Mouse (Mus musculus): ENCODE measurements around the gene Plekha7.

Gene Plekha7

GRCm38 (mm10) chr7:116248536-116248935, 59.6 kb downstream of the Plekha7 start:
- DNase-seq (ENCODE audit: low spot score): no peak

GRCm38 (mm10) chr7:116247377-116247729, 60.8 kb downstream of the Plekha7 start:
- no peak for DNase-seq (ENCODE audit: low spot score)

DNA sequence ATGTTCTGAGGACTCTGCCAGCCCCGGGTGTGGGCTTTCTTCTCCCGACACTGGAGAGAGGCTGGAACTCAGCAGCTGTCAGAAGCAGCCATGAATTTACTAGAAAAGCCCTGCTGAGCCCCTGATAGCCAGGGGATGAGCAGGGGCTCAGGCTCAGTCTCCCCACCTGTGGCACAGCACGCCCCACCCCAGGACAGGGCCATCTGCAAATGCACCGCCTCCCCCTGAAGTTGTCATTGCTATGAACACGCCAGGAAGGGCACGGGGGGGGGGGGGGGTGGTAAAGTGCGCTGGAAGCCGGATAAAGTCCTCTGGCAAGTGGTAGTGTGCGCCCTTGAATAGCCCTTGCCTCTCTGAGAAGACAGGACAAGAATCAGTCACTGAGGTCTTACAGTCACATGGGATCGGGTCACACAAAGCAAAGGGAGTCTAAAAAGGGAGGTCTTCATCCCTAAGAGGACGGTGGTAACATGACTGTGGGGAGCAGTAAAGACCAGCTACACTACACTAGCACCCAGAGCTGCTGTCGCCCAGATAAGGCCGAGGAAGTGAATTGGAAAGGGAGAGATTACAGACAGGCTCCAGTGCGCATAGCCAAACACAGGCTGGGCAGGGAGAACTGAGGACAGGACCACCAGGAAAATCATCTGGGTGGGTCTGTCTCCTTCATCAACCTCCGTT, 61.3 kb downstream of the Plekha7 start:
- DNase-seq (ENCODE audit: low spot score): no peak

GRCm38 (mm10) chr7:116245815-116246695, 62.1 kb downstream of the Plekha7 start:
- DNase-seq (ENCODE audit: low spot score): no peak

DNA sequence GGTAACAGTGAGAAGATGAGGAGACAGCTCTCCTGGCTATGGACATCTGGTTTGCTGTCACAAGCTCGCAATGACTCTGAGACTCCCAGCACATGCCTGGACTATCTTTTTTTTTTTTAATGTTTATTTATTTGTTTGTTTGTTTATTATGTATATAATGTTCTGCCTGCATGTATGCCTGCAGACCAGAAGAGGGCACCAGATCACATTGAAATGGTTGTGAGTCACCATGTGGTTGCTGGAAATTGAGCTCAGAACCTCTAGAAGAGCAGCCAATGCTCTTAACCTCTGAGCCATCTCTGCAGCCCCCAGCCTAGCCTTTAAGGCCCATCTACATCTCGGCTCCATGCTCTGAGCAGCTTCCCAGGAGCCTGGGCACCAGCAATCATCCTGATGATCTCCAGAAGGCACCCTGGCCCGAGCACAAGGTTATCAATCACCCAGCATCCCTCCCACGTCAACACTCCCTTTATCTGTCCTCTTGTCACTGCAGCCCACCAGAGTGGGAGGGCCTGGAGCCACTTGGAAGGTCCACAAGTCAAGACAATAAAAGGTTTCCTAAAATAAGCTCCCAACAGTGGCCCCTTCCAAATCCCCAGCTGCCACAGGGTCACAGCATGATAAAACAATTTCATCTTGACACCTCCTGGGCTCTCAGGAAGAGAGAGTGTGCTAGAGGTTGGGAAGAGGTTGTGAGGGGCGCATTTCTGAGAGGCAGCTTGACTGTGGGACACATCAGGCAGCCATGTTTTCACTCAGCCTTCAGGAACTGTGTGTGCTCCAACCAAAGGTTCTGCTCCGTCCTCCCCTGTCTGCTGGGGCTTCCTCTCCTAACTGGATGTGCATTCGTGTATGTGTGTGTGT, 63.6 kb downstream of the Plekha7 start:
- DNase-seq (ENCODE audit: low spot score): no peak

DNA sequence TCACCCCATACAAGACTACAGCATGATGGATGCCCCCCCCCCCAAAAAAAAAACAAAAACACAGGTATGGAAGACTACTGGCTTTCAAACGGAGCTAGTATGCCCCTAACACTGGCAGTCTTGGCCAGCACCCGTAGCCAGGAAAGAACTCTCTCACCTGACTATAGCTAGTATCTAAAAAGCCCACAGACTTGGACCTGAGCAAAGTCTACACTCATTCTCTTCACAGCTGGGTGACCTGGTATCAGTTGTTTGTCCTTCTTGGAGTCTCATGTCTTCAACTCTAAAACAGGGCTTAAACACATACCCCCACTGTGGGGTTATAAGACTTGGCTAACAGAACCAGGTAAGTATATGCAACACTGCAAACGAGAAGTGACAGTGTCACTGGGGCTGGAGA, 65.4 kb downstream of the Plekha7 start:
- DNase-seq (ENCODE audit: low spot score): no peak

GRCm38 (mm10) chr7:116241601-116242000, 66.6 kb downstream of the Plekha7 start:
- DNase-seq (ENCODE audit: low spot score): no peak

DNA sequence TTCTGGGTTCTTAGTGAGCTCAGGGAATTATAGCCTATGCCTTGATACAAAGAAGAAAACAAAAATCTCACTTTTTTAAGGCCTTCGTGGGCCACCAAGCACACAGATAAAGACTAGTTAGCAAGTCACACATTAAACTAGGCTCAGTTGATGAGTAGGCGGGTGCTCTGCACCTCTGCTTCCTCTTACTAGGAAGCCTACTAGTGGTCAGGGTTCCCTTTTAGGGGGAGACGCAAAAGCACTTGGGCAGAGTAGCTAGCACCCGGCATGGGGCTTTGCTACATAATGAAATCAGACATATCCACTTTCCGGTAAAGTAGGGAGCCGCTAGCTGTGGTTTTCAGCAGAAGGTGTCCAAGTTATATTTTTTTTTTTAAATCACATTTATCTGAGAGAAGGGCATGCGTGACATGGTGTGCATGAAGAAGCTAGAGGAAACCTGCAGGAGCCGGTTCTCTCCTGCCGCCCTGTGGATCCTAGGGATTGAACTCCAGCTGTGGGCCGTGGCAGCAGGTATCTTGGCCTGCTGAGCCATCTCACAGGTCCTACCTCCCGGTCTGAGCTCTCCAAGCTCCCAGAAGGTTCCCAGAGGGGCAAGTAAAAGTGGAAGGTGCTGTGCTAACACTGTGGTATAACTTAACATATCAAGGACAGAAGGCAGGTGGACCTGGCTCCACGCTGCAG, 67.2 kb downstream of the Plekha7 start:
- no peak for DNase-seq (ENCODE audit: low spot score)

GRCm38 (mm10) chr7:116240353-116240752, 67.8 kb downstream of the Plekha7 start:
- DNase-seq (ENCODE audit: low spot score): no peak

DNA sequence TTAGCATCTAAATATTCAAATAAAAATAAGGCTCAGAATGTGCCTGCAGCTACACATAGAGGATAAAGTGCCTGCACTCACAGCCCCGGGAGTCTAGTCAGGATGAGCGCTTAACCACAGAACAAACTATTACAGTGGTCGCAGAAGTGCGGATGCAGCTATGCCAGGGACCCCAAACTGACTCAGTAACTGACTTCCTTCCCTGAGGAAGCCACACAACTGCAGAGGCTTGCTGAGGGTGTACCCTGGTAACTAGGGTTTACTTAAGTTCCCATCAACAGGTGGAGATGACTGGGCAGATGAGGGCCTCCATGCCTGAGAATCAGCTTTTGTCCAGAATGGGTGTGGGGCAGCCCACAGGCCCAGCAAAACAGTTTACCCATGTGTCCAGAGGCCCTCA, 69.9 kb downstream of the Plekha7 start:
- DNase-seq (ENCODE audit: low spot score): no peak

DNA sequence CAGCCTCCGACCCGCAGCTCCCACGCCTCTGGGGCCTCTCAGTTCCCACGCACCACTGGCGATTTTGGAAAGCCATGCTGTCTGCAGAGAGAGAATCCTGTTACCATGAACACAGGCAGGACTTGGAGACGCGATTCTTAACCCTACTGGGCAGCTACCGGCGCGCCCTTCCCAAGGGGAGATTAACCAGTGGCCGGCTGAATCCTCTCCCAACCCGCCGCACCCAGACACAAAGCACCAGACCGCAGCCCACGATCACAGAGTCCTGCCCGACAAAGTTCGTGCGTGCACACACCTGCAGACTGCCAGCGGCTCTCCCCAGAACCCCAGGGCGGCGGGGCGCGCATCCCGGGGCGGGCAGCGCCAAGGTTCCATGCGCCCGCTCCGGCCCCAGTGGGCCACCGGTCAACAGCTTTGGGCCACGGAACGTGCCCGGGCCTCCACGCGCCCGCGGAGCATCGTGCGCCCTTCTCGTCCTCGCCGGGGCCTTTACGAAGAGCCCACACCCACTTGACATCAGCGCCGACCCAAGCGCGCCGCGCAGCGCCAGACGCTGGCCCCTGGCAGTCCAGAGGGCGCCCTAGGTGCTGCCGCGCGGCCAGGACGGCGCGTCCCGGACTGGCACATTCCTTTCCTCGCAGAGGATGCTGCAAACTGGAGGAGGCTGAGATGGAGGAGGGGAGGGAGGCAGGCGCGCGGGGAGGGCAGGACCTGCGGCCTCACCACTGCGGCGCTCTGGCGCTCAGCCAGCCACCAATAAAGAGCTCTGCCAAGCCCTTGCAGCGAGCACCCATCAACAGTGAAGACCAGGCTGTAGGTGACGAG, 70.8 kb downstream of the Plekha7 start:
- peak; percentile 64 for DNase-seq (ENCODE audit: low spot score)

DNA sequence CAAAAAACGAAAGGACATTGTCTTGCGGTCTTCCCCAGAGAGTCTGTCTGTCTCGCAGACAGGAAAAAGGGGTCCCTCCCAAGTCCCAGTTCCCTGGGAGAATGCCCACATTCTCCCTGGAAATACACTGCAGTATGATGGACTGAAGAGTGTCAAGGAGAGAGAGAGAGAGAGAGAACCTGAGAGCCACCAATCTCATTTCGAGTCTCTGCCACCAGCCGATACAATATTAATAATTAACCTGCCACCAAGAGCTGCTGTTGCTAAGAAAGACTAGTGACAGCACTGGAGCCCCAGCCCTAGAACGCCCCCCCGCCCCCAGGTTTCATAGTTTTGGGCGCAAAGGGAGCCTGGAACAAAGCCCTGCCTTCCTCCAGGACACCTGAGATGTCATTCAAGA, 71.6 kb downstream of the Plekha7 start:
- DNase-seq (ENCODE audit: low spot score): no peak

GRCm38 (mm10) chr7:116234287-116234806, 73.8 kb downstream of the Plekha7 start:
- DNase-seq (ENCODE audit: low spot score): no peak

GRCm38 (mm10) chr7:116230811-116231609, 77.2 kb downstream of the Plekha7 start:
- DNase-seq (ENCODE audit: low spot score): no peak

DNA sequence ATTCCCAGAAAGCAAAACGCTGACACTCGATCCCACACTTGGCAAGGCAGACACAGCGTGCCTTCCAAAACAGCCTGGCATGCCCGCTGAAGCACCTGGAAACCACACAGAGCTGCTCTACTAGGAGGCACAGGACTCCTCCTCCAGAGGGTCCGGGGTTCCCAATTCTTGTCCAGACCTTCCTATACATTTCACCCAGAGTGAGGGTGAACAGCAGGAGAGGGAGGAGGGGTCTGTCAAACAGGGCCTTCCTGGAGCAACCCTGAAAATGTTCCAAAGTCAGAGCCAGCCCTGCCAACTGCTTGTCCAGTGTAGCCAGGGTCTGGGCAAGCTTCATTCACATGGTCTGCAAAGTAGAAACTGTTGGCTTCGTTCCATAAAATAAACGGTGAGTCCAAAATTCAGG, 81.3 kb downstream of the Plekha7 start:
- DNase-seq (ENCODE audit: low spot score): no peak

GRCm38 (mm10) chr7:116226316-116226715, 81.9 kb downstream of the Plekha7 start:
- DNase-seq (ENCODE audit: low spot score): no peak

GRCm38 (mm10) chr7:116224543-116224942, 83.6 kb downstream of the Plekha7 start:
- DNase-seq (ENCODE audit: low spot score): no peak

- DNase-seq (ENCODE audit: low spot score): no peak
Observed at GRCm38 (mm10) chr7:116223010-116223783, 85.0 kb downstream of the Plekha7 start.

All from testis, postnatal 14 days (tissue).